Mouse (Mus musculus): ENCODE data around the gene Fam240a. TPM values are rescaled to one million over a fixed set of nuclear protein-coding genes. Genes with fewer than 3 reads are reported as not detected.

Fam240a gene
- total RNA-seq, 1 experiment from 2014 or later = not detected

- no peak for ATAC-seq (replicated peaks; ENCODE audit: insufficient number of reproducible peaks, low FRiP score, low TSS enrichment, poor library complexity, severe bottlenecking)
Measured at GRCm38 (mm10) chr9:110875288-110875695, 41.4 kb downstream of the Fam240a start.

- ATAC-seq (replicated peaks; ENCODE audit: insufficient number of reproducible peaks, low FRiP score, low TSS enrichment, poor library complexity, severe bottlenecking) = no peak
Measured at GRCm38 (mm10) chr9:110874660-110875191, 41.9 kb downstream of the Fam240a start.

GRCm38 (mm10) chr9:110873681-110874659 is 42.7 kb downstream of the Fam240a start:
- no peak for ATAC-seq (replicated peaks; ENCODE audit: insufficient number of reproducible peaks, low FRiP score, low TSS enrichment, poor library complexity, severe bottlenecking)

GRCm38 (mm10) chr9:110871030-110871429 is 45.6 kb downstream of the Fam240a start:
- ATAC-seq (replicated peaks; ENCODE audit: insufficient number of reproducible peaks, low FRiP score, low TSS enrichment, poor library complexity, severe bottlenecking) = peak; percentile 69; the same call in 1 of the 2 replicates

Other genes starting within 250 kb of the Fam240a start
- gene Myl3, start 175.0 kb downstream of the Fam240a start, total RNA-seq (2017) = 0.49 TPM in 1 of 3 replicates, not detected in the others
- gene Pth1r, start 169.7 kb downstream of the Fam240a start, total RNA-seq (2017) = 1.1 TPM in 1 of 3 replicates, not detected in the others
- not detected in 3 replicates for gene Prss42, start 118.7 kb downstream of the Fam240a start, total RNA-seq (2017)
- gene Prss44, start 102.9 kb downstream of the Fam240a start, total RNA-seq (2017) = not detected in 3 replicates
- not detected in 3 replicates for gene Prss43, start 90.2 kb downstream of the Fam240a start, total RNA-seq (2017)
- gene Prss45, start 82.3 kb downstream of the Fam240a start, total RNA-seq (2017) = not detected in 3 replicates
- gene Prss46, start 72.4 kb downstream of the Fam240a start, total RNA-seq (2017) = not detected in 3 replicates
- gene Prss50, start 58.9 kb downstream of the Fam240a start, total RNA-seq (2017) = not detected in 3 replicates
- 0.43 to 0.97 TPM (median 0.86 TPM) in 3 replicates for gene Als2cl, start 37.0 kb downstream of the Fam240a start, total RNA-seq (2017)
- 0.19 TPM in 1 of 3 replicates, not detected in the others for gene Tmie, start 36.7 kb downstream of the Fam240a start, total RNA-seq (2017)
- gene Tdgf1, start 29.3 kb upstream of the Fam240a start, total RNA-seq (2017) = not detected in 3 replicates
- not detected in 3 replicates for gene Lrrc2, start 34.7 kb upstream of the Fam240a start, total RNA-seq (2017)
- not detected in 3 replicates for gene Rtp3, start 73.7 kb upstream of the Fam240a start, total RNA-seq (2017)
- gene Ltf, start 102.4 kb upstream of the Fam240a start, total RNA-seq (2017) = 0.39 to 1.6 TPM in 2 of 3 replicates, not detected in the other
- 45.5 to 87.2 TPM (median 46.4 TPM) in 3 replicates for gene Ccrl2, start 140.7 kb upstream of the Fam240a start, total RNA-seq (2017)
- gene Lrrfip2, start 200.7 kb upstream of the Fam240a start, total RNA-seq (2017) = 154 to 232 TPM (median 168 TPM) in 3 replicates

Data from monocyte, adult 5-6 weeks (primary cell).